Mouse (Mus musculus) ES-E14 (cell line): ENCODE measurements around the gene Nebl.

Source experiments
- CHD2 ChIP-seq: IDR thresholded peaks from 2 replicates; pipeline ENCODE4 v1.6.1; 2014; ENCODE audit warnings: mild to moderate bottlenecking, low read depth, low read length, inconsistent platforms
- HCFC1 ChIP-seq: IDR thresholded peaks from 2 replicates; pipeline ENCODE4 v1.6.1; 2012; ENCODE audit warnings: low read length, inconsistent platforms, borderline replicate concordance; ENCODE audit not compliant: insufficient read depth
- MAFK ChIP-seq: IDR thresholded peaks from 2 replicates; pipeline ENCODE4 v1.6.1; 2014; ENCODE audit warnings: mild to moderate bottlenecking, low read depth, low read length, inconsistent platforms; ENCODE audit not compliant: insufficient read depth
- ZNF384 ChIP-seq: IDR thresholded peaks from 2 replicates; pipeline ENCODE4 v1.6.1; 2012; ENCODE audit warnings: low read depth, low read length, inconsistent platforms

- TF ChIP-seq CHD2, result no peak
- TF ChIP-seq ZNF384, result no peak
- no peak for TF ChIP-seq MAFK
- TF ChIP-seq HCFC1, result no peak
Observed at GRCm38 (mm10) chr2:17731831-17732200, 552 bp upstream of the Nebl start.
